Mouse (Mus musculus) forelimb bud, embryonic 11.5 days (tissue): Measurements from ENCODE around the gene Tmbim6.

Experiments used
- DNase-seq: peaks from one replicate; pipeline ENCODE4 v3.0.0-alpha.2; 2012; ENCODE audit warnings: low read depth, low spot score

Tmbim6 gene

DNA sequence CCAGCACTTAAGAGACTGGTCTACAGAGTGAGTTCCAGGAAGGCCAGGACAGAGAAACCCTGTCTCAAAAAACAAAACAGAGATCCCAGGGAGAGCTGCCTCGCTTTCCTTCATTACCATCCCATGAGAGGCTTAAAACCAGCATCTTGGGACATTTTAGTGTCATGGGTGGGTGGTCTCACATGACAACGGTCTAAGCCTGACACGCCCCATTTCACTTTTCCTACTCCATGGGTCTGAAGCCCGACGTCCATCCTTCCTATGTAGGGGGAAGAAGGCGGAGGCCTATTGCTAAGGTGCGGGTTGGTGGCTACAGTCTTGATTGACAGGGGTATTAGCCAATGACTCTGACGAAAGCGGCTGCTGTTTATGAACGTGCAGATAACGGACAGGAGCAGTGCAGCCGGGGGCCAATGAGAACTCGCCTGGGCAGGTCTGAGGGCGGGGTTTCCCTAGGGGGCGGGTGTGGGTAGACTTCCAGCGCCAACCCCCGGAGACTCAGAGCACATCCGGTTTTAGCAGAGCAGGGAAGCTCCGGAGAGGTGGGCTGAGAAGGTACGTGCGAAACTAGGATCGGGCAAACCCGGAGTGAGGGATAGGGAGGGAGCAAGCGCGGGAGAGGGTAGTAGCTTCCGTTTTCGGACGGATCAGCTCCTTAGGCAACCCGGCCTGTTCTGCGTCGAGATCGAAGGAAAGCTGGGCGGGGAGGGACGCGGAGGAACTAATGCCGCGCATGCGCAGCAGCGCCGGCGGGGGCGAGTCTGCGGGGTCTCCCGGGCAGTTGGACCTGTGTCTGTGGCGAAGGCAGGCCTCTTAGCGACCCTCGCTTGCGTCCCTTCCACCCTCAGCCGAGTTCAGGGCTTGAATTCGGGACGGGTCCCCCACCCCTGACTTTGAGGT, at the start of gene Tmbim6:
TSS of gene Tmbim6 (plus strand) at position 397 of the 900 bp plus-strand sequence.
- peak; percentile 100 for DNase-seq

DNA sequence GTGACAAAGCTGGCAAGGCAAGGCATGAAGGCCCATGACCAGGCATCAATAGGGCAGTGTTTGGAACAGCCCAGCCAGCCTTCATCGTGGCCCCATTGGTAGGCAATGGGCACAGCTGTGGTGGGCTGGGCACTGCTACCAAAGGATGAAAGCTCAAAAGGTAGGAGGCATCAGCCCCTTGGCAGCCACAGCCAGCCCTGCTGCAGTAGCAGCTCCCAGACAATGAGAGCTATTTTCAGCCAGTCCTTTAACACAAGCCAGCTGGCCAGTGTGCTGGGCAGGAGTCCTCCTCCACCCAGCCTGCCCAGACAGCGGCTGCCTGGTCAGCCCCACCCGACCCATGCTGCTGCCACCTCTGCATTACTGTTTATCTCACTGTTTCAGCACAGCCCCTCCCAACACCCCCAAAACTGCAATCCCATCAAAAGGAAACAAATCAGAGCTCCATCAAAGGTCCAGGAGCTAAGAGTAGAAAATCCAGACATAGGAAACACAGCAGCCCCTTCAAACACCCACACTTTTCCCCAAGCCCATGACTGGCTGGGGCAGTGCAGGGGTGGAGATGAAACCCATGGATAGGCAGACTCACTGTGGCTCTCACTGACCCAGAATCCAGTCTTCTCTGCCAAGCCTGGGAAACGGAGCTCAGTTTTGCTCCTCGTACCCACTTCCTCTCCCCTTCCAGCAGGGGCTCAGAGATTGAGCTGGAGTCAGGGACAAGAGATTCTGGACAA, 49.1 kb upstream of the Tmbim6 start:
- DNase-seq = no peak

- DNase-seq = peak; percentile 42
Measured at GRCm38 (mm10) chr15:99344148-99344870, 48.4 kb upstream of the Tmbim6 start.

DNA sequence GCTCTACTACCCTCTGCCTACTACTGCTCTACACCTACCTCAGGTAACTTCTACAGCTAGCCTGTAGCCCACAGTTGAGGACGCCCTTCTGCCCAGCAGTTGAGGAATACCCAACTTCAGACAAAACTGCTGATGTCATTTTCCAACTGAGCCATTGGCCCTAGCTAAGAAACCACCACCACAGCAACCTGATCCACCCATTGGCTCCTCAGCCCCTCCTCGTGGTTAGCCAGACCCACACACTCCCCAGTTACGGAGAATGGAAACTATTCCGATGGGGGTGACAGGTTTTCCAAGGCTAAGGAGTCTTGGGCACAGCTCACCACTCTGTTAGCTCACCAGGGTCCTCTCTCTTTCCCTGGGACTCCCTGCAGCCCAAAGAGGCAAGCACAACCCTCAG, 47.7 kb upstream of the Tmbim6 start:
- no peak for DNase-seq

GRCm38 (mm10) chr15:99351610-99352009, 41.1 kb upstream of the Tmbim6 start:
- no peak for DNase-seq

DNA sequence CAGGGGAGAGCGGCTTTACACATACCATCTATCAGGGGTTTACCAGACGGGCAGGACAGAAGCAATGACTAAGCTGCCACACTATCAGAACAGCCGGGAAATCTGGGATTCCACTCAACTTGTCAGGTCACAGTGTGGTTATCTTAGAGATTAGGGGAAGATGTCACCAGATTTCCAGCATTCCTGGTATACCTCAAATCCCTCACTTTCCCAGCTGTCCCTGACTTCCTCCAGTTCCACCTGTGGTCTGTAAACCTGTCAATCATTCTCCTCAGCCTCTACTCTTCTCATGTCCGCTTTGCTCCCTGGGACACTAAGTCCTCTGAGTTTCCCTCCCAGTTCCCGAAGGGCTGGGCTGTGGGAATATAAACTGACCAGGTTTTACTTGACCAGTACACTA, 40.4 kb upstream of the Tmbim6 start:
- DNase-seq = no peak

DNA sequence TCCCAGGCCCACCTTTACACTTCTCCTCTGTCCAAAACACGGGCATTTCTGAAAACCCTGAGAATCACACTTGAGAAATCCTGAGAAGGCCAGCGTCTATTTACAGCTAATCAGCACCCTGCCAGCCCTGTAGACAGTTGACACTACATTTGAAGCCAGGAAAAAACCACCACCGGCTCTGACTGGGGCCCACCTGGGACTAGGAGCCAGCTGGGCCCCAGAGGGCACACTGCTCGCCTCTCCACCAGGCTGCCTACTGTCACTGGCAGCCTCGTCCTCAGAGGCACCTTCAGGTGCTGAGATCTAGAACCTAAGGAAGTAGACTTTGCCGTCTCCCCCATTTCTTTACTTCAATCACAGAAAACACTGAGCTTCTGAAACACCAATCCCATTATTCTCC, 37.0 kb upstream of the Tmbim6 start:
- DNase-seq = no peak

- DNase-seq = no peak
Measured at GRCm38 (mm10) chr15:99356462-99356861, 36.2 kb upstream of the Tmbim6 start.

- no peak for DNase-seq
Measured at GRCm38 (mm10) chr15:99358952-99359351, 33.7 kb upstream of the Tmbim6 start.

GRCm38 (mm10) chr15:99364022-99364530, 28.6 kb upstream of the Tmbim6 start:
- no peak for DNase-seq

DNA sequence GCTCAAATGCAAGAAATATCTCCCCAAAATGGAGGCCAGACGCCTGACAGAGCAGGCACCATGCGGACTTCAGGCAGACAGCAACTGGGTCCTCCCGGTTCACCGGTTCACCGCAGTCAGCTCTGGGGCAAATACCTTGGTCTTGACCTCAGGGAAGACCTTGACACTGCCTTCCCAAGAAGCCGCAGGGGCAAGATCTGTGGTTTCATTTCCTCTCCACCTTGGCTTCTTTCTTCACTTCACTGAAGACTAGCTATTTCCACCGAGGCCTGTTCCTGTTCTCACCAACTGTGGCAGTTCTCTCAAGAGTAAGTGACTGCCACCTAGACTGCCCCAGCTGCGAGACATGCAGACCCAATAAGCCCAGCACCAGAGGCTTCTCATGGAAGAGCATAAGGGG, 27.8 kb upstream of the Tmbim6 start:
- DNase-seq = no peak

- DNase-seq = no peak
Measured at GRCm38 (mm10) chr15:99368583-99369266, 24.0 kb upstream of the Tmbim6 start.

- peak; percentile 51 for DNase-seq
Measured at GRCm38 (mm10) chr15:99369391-99370171, 23.1 kb upstream of the Tmbim6 start.

GRCm38 (mm10) chr15:99370259-99370691, 22.4 kb upstream of the Tmbim6 start, which contains the start of gene Fmnl3:
Fmnl3 (minus strand) TSS chr15:99370482.
- DNase-seq = peak; percentile 96

DNA sequence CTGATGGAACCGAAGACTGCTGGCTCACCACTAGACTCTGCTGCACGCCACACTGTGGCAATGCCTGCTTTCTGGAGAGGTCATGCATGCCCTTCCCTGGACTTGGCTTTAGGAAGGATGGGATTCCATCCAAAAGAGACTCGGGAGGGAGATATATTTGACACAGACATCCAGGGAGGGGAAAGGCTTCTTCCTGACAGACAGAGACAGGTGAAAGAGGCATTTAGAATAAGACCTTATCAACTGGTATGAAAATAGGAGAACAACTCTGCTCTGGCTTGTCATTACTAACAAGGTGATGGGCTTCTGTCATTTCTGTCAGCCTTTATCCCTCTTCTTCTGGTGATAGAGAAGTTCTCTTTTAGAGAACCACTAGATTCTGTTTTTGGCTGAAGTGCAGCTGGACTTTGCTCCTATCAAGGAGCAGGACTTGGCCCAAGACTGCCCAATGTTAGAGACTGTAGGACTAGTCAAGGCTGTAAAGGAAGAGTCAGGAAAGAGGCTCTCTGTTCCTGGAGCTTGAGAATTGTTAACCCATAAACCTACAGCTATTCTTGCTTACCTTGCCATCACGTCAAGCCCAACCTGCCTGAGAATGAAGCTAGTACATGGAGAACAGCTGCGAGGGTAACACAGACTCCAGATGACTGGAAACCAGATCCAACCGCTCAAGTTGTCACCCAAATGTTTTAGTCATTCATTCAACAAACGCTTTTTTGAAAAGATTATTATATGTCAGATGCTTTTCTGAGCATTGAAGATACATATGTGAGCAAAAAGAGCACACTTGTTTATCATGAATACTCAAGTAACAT, 20.9 kb upstream of the Tmbim6 start:
- DNase-seq = no peak

- no peak for DNase-seq
Measured at GRCm38 (mm10) chr15:99372761-99373160, 19.9 kb upstream of the Tmbim6 start.

GRCm38 (mm10) chr15:99375036-99375435, 17.6 kb upstream of the Tmbim6 start:
- no peak for DNase-seq

DNA sequence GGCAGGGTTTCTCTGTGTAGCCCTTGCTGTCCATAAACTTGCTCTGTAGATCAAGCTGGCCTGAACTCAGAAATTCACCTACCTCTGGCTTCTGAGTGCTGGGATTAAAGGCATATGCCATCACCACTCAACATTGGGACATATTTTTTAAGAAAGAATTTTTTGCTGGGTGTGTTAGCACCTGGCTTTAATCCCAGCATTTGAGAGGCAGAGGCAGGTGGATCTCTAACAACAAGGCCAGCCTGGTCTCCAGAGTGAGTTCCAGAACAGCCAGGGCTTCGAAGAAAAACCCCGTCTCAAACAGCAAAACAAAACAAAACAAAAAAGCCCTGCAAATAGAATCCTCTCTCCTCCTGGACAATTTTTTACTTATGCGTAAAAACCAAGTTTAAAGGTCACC, 17.1 kb upstream of the Tmbim6 start:
- no peak for DNase-seq

- no peak for DNase-seq
Measured at GRCm38 (mm10) chr15:99376240-99376639, 16.4 kb upstream of the Tmbim6 start.
